Mouse (Mus musculus): ENCODE results near the gene Eid3. TPM values are rescaled to one million over a fixed set of nuclear protein-coding genes. Genes with fewer than 3 reads are reported as not detected.

Gene Eid3
- polyA plus RNA-seq, 1 experiment, result 0.09 TPM

DNA sequence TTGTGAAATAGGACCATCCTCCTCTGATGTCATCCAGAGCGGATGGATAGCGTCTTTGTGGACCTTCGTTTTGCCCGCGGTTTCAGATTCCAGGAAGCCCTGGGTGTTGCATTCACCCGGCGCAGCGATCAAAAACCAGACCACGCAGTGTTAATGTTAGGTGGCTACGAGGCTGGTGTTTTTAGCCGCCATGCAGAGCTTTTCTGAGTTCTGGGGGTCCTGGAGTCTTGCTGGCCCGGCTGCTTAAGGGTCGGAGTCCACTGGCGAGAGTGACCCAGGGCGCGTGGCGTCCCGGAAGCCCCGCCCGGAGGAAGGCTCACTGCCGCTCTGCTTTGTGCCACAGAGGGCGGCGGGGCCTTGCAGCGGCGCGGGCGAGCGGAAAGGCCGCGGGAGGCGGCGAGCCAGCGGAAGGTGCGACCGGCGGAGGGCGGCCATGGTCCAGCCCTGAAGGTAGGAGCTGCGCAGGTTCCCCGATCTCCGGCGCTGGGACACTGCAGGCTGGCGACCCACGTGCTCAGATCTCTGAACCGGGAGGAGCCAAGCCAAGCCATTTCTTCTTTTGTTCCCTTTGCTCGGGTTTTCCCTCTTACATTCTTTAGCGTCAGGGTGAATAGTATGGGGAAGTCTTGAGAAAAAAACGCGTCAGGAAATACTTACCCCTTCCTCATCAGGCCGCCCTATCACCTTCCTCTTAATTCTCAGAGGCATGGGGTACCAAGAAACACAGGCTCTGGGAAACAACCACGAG lies 6.1 kb upstream of the Eid3 start:
- H3K27ac ChIP-seq (ENCODE audit: insufficient read depth, low read depth, low read length), result peak overlapping the region; percentile 83
- no peaks in the 10 kb centered on the region for H3K36me3 ChIP-seq (ENCODE audit: control insufficient read depth, insufficient read depth, low read length)
- WGBS, result under 1% methylated on average over 50 of the region's 50 CpGs
- TF ChIP-seq POLR2A (IDR thresholded peaks at IDR 0.05; ENCODE audit: low read depth, low read length) (no peak), CTCF (conservative IDR thresholded peaks at IDR 0.05; ENCODE audit: insufficient read depth, insufficient read length, low read depth, low read length) (no peak)
- peaks cover 16% of the 10 kb centered on the region; the same call in 1 of the 2 replicates for H3K4me1 ChIP-seq (ENCODE audit: control insufficient read depth, insufficient read depth, low read length)
- peak; percentile 91 for DNase-seq
- peak overlapping the region; percentile 67 for H3K4me3 ChIP-seq (ENCODE audit: insufficient read depth, low read depth, low read length)
- no peaks in the 10 kb centered on the region for H3K27me3 ChIP-seq (replicated peaks; ENCODE audit: control insufficient read depth, insufficient read depth, low read length)

- DNase-seq, result no peak
These were observed 5.5 kb upstream of the Eid3 start for GRCm38 (mm10) chr10:82860929-82861315.

DNA sequence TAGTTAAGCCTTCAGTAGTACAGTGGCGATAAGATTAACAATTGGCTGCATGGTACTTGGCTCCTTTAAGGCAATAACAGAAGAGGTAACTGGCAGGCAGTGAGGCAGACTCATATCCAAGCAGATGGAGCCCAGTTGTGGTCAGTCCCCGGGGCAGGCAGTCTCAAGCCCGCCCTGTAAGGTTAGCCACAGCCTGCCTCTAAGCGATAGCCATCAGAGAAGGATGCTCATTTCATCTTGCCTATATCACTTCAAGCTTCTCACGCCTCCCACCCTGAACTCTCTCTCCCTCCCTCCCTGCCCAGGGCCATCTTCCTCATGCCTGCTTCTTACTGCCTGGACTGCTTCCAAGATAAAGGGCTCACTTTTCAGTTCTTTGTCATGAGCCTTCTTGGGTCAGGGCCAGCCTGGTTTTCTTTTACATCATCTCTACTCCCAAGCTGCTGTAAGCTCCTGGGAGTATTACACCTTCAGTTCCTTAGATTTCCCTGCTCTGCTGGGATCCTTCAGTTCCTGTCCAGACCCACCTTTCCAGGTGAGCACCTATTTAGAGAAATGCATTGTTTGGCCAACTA lies 3.2 kb upstream of the Eid3 start:
- WGBS, result 55% methylated on average over 5 of the region's 5 CpGs
- DNase-seq, result peak; percentile 32
- TF ChIP-seq POLR2A (IDR thresholded peaks at IDR 0.05; ENCODE audit: low read depth, low read length), result no peak
- no peak for TF ChIP-seq CTCF (conservative IDR thresholded peaks at IDR 0.05; ENCODE audit: insufficient read depth, insufficient read length, low read depth, low read length)
- Histone ChIP-seq H3K4me3 (ENCODE audit: insufficient read depth, low read depth, low read length) (no peak overlapping the region), H3K27me3 (replicated peaks; ENCODE audit: control insufficient read depth, insufficient read depth, low read length) (no peaks in the 10 kb centered on the region), H3K36me3 (ENCODE audit: control insufficient read depth, insufficient read depth, low read length) (no peaks in the 10 kb centered on the region), H3K27ac (ENCODE audit: insufficient read depth, low read depth, low read length) (no peak overlapping the region), H3K4me1 (ENCODE audit: control insufficient read depth, insufficient read depth, low read length) (peaks cover 14% of the 10 kb centered on the region; the same call in 1 of the 2 replicates)

More at GRCm38 (mm10) chr10:82860929-82861315, 5.5 kb upstream of the Eid3 start:
- Histone ChIP-seq H3K4me3 (ENCODE audit: insufficient read depth, low read depth, low read length) (peak overlapping the region; percentile 67), H3K27me3 (replicated peaks; ENCODE audit: control insufficient read depth, insufficient read depth, low read length) (no peaks in the 10 kb centered on the region), H3K4me1 (ENCODE audit: control insufficient read depth, insufficient read depth, low read length) (peaks cover 16% of the 10 kb centered on the region; the same call in 1 of the 2 replicates), H3K36me3 (ENCODE audit: control insufficient read depth, insufficient read depth, low read length) (no peaks in the 10 kb centered on the region), H3K27ac (ENCODE audit: insufficient read depth, low read depth, low read length) (peak overlapping the region; percentile 83)
- no peak for TF ChIP-seq CTCF (conservative IDR thresholded peaks at IDR 0.05; ENCODE audit: insufficient read depth, insufficient read length, low read depth, low read length)
- no peak for TF ChIP-seq POLR2A (IDR thresholded peaks at IDR 0.05; ENCODE audit: low read depth, low read length)
- WGBS, result 27% methylated on average over 8 of the region's 8 CpGs

DNA sequence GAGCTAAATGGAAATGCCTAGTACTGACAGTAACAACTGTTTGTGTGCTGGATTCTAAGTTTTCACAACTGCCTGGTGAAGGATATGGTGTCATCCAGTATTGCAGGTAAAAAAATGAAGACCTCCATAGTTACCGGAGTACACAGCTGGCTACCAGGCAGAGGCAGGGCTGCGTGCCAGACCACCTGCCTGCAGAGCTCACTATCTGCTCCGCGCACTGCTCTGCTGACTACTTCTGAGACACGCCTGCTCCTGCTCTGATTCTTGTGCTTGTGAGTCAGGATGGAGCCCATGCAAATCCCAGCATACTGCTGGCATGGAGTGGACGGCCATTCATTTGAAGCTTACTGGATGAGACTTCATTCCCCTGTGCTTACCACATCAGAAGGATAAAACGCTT lies 2.6 kb upstream of the Eid3 start:
- 88% methylated on average over 7 of the region's 7 CpGs for WGBS
- no peak for DNase-seq
- no peak overlapping the region for H3K4me3 ChIP-seq (ENCODE audit: insufficient read depth, low read depth, low read length)
- TF ChIP-seq POLR2A (IDR thresholded peaks at IDR 0.05; ENCODE audit: low read depth, low read length), result no peak
- no peak overlapping the region for H3K27ac ChIP-seq (ENCODE audit: insufficient read depth, low read depth, low read length)
- peaks cover 11% of the 10 kb centered on the region; the same call in 1 of the 2 replicates for H3K4me1 ChIP-seq (ENCODE audit: control insufficient read depth, insufficient read depth, low read length)
- H3K27me3 ChIP-seq (replicated peaks; ENCODE audit: control insufficient read depth, insufficient read depth, low read length), result no peaks in the 10 kb centered on the region
- no peaks in the 10 kb centered on the region for H3K36me3 ChIP-seq (ENCODE audit: control insufficient read depth, insufficient read depth, low read length)

DNA sequence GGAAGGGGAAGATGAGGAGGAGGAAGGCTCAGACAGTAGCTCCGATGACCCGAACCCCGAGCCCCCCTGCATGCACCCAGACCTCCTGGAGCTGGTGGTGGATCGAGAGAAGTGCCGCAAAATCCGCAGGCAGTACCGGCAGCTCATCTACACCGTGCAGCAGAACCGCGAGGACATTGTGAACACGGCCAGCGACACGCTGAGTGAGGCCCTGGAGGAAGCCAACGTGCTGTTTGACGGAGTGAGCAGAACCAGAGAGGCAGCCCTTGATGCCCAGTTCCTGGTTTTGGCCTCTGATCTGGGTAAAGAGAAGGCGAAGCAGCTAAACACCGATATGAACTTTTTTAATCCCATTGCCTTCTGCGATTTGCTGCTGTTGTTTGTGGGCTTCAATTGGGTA lies 406 bp downstream of the Eid3 start:
- Histone ChIP-seq H3K36me3 (ENCODE audit: control insufficient read depth, insufficient read depth, low read length) (no peaks in the 10 kb centered on the region), H3K27me3 (replicated peaks; ENCODE audit: control insufficient read depth, insufficient read depth, low read length) (no peaks in the 10 kb centered on the region), H3K4me3 (ENCODE audit: insufficient read depth, low read depth, low read length) (no peak overlapping the region), H3K4me1 (ENCODE audit: control insufficient read depth, insufficient read depth, low read length) (0 out of 2 replicates have a peak, but pooled peaks cover 7% of the 10 kb centered on the region), H3K27ac (ENCODE audit: insufficient read depth, low read depth, low read length) (no peak overlapping the region)
- WGBS, result 67% methylated on average over 18 of the region's 18 CpGs
- TF ChIP-seq POLR2A (IDR thresholded peaks at IDR 0.05; ENCODE audit: low read depth, low read length) (no peak), CTCF (conservative IDR thresholded peaks at IDR 0.05; ENCODE audit: insufficient read depth, insufficient read length, low read depth, low read length) (no peak)
- no peak for DNase-seq

- H3K4me1 ChIP-seq (ENCODE audit: control insufficient read depth, insufficient read depth, low read length), result no peaks in the 10 kb centered on the region
- TF ChIP-seq CTCF (conservative IDR thresholded peaks at IDR 0.05; ENCODE audit: insufficient read depth, insufficient read length, low read depth, low read length) (no peak), POLR2A (IDR thresholded peaks at IDR 0.05; ENCODE audit: low read depth, low read length) (no peak)
- 74% methylated on average over 6 of the region's 6 CpGs for WGBS
- no peak for DNase-seq
- no peak overlapping the region for H3K27ac ChIP-seq (ENCODE audit: insufficient read depth, low read depth, low read length)
- H3K4me3 ChIP-seq (ENCODE audit: insufficient read depth, low read depth, low read length), result no peak overlapping the region
- H3K36me3 ChIP-seq (ENCODE audit: control insufficient read depth, insufficient read depth, low read length), result no peaks in the 10 kb centered on the region
- H3K27me3 ChIP-seq (replicated peaks; ENCODE audit: control insufficient read depth, insufficient read depth, low read length), result no peaks in the 10 kb centered on the region
These were observed 2.1 kb downstream of the Eid3 start for GRCm38 (mm10) chr10:82868418-82869086.

DNA sequence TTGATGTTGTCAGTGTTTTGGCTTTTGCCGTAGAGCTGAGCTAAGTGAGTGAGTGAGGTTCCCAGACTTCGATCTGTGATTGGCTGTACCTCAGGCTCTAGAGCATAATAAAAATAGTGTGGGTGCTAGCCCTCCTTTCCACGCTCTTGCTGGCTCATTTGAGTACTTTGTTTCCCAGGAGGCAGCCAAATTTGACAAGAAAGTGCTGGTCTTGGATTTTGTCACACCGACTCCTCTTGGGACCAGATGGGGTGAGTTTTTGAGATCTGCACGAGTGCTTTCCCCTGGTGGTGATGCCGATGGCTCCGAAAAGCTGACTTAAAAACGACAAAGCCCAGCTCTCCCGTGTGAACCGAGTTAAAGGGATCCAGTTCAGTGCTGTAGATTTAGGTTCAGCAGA lies 9.0 kb downstream of the Eid3 start:
- Histone ChIP-seq H3K27ac (ENCODE audit: insufficient read depth, low read depth, low read length) (no peak overlapping the region), H3K27me3 (replicated peaks; ENCODE audit: control insufficient read depth, insufficient read depth, low read length) (no peaks in the 10 kb centered on the region), H3K4me1 (ENCODE audit: control insufficient read depth, insufficient read depth, low read length) (peaks cover 7% of the 10 kb centered on the region; the same call in 1 of the 2 replicates), H3K4me3 (ENCODE audit: insufficient read depth, low read depth, low read length) (no peak overlapping the region), H3K36me3 (ENCODE audit: control insufficient read depth, insufficient read depth, low read length) (peaks cover 5% of the 10 kb centered on the region)
- 86% methylated on average over 10 of the region's 10 CpGs for WGBS
- no peak for DNase-seq
- TF ChIP-seq CTCF (conservative IDR thresholded peaks at IDR 0.05; ENCODE audit: insufficient read depth, insufficient read length, low read depth, low read length) (no peak), POLR2A (IDR thresholded peaks at IDR 0.05; ENCODE audit: low read depth, low read length) (no peak)

Data from kidney, adult 2 months (tissue).